Mouse (Mus musculus) liver, embryonic 11.5 days (tissue): ENCODE data around the gene Rnf157. TPM values are rescaled to one million over a fixed set of nuclear protein-coding genes. Genes with fewer than 3 reads are reported as not detected.
"Not testable (repeated sequence)": the region's sequence is repeated elsewhere in the genome, so short reads cannot be mapped to it uniquely, and the experiment has no call there.

Experiments
- ATAC-seq: fragments of 200-750 bp; cut with Nextera tagmentation; replicated peaks from 2 replicates; pipeline ENCODE4 v1.8.0; 2017; ENCODE audit warnings: moderate number of reproducible peaks, mild to moderate bottlenecking, moderate TSS enrichment, moderate library complexity; ENCODE audit not compliant: low FRiP score
- DNase-seq: peaks from one replicate; pipeline ENCODE4 v3.0.0-alpha.2; 2017; ENCODE audit warnings: low spot score
- H3K27ac ChIP-seq: fragments of 300-500 bp; sonication (generic); 2 replicates; pipeline ENCODE4 v1.5.1; 2014; ENCODE audit warnings: mild to moderate bottlenecking, low read depth, low read length, control low read depth
- H3K27me3 ChIP-seq: fragments of 300-500 bp; sonication (generic); replicated peaks from 2 replicates; pipeline ENCODE4 v1.6.1; 2014; ENCODE audit warnings: low read length, mixed read lengths; ENCODE audit not compliant: control insufficient read depth, insufficient read depth
- H3K36me3 ChIP-seq: fragments of 300-500 bp; sonication (generic); 2 replicates; pipeline ENCODE4 v1.6.1; 2014; ENCODE audit warnings: mild to moderate bottlenecking, low read length, moderate library complexity, mixed read lengths; ENCODE audit not compliant: control insufficient read depth, insufficient read depth
- H3K4me1 ChIP-seq: fragments of 300-500 bp; sonication (generic); replicated peaks from 2 replicates; pipeline ENCODE4 v1.6.1; 2014; ENCODE audit warnings: low read length, mixed read lengths; ENCODE audit not compliant: control insufficient read depth, insufficient read depth
- H3K4me2 ChIP-seq: fragments of 300-500 bp; sonication (generic); 2 replicates; pipeline ENCODE4 v1.6.1; 2014; ENCODE audit warnings: mild to moderate bottlenecking, control low read depth, moderate library complexity
- H3K4me3 ChIP-seq: fragments of 300-500 bp; sonication (generic); 2 replicates; pipeline ENCODE4 v1.5.1; 2014; ENCODE audit warnings: low read depth, low read length, control low read depth
- H3K9ac ChIP-seq: fragments of 300-500 bp; sonication (generic); 2 replicates; pipeline ENCODE4 v1.6.1; 2014; ENCODE audit warnings: low read depth, low read length, control low read depth
- H3K9me3 ChIP-seq: fragments of 300-500 bp; sonication (generic); 2 replicates; pipeline ENCODE4 v1.6.1; 2016; ENCODE audit warnings: low read length, inconsistent platforms, mixed read lengths; ENCODE audit not compliant: control insufficient read depth
- WGBS: fragments of 180-500 bp; shearing (Covaris S2); extraction: QIAGEN DNeasy Blood & Tissue Kit; methylation state at CpG from one replicate; pipeline ENCODE4 v1.1.7; 2014; 5-methylcytosine and 5-hydroxymethylcytosine counted together
- polyA plus RNA-seq: library from polyadenylated mRNA; unstranded; fragments of >200 nt; fragmentation: Nextera tagmentation; extraction: Ambion mirVana; gene quantifications from 2 replicates; pipeline ENCODE4 v1.2.1, GENCODE M21; 2014

The Rnf157 gene
- polyA plus RNA-seq, 1 experiment from 2014 or later, result 6.8 TPM

- DNase-seq (no peak), ATAC-seq (no peak)
- Histone ChIP-seq H3K27ac (peak overlapping the region; percentile 66), H3K27me3 (no peaks in the 10 kb centered on the region), H3K9me3 (no peaks in the 10 kb centered on the region), H3K4me1 (peaks cover 34% of the 10 kb centered on the region), H3K9ac (peak overlapping the region; percentile 47; the same call in 1 of the 2 replicates), H3K4me3 (peak overlapping the region; percentile 20; the same call in 1 of the 2 replicates), H3K4me2 (peak overlapping the region; percentile 54), H3K36me3 (0 out of 2 replicates have a peak, but pooled peaks cover 3% of the 10 kb centered on the region)
- 34% methylated on average over 22 of the region's 22 CpGs for WGBS
These were observed 18.0 kb upstream of the Rnf157 start for GRCm38 (mm10) chr11:116430723-116431427.

- Histone ChIP-seq H3K27ac (peak overlapping the region; percentile 64; the same call in 1 of the 2 replicates), H3K4me2 (peak overlapping the region; percentile 54), H3K4me3 (no peak overlapping the region), H3K9ac (peak overlapping the region; percentile 44), H3K4me1 (peaks cover 28% of the 10 kb centered on the region), H3K9me3 (no peaks in the 10 kb centered on the region), H3K36me3 (no peaks in the 10 kb centered on the region), H3K27me3 (no peaks in the 10 kb centered on the region)
- ATAC-seq, result no peak
- no peak for DNase-seq
- 73% methylated on average over 9 of the region's 9 CpGs for WGBS
These were observed 17.2 kb upstream of the Rnf157 start for GRCm38 (mm10) chr11:116429862-116430613.

GRCm38 (mm10) chr11:116428872-116429859 lies 16.3 kb upstream of the Rnf157 start:
- Histone ChIP-seq H3K9ac (peak overlapping the region; percentile 44), H3K4me1 (peaks cover 32% of the 10 kb centered on the region), H3K27ac (peak overlapping the region; percentile 64; the same call in 1 of the 2 replicates), H3K9me3 (no peaks in the 10 kb centered on the region), H3K4me2 (peak overlapping the region; percentile 37), H3K27me3 (no peaks in the 10 kb centered on the region), H3K4me3 (no peak overlapping the region), H3K36me3 (no peaks in the 10 kb centered on the region)
- 35% methylated on average over 13 of the region's 13 CpGs for WGBS
- DNase-seq (no peak), ATAC-seq (no peak)

GRCm38 (mm10) chr11:116426852-116427575 lies 14.2 kb upstream of the Rnf157 start:
- DNase-seq (no peak), ATAC-seq (no peak)
- no peaks in the 10 kb centered on the region for H3K27me3 ChIP-seq
- H3K9ac ChIP-seq, result no peak overlapping the region
- no peaks in the 10 kb centered on the region for H3K9me3 ChIP-seq
- H3K4me3 ChIP-seq, result no peak overlapping the region
- H3K4me2 ChIP-seq, result no peak overlapping the region
- H3K36me3 ChIP-seq, result no peaks in the 10 kb centered on the region
- H3K4me1 ChIP-seq, result peaks cover 30% of the 10 kb centered on the region
- WGBS, result 66% methylated on average over 6 of the region's 6 CpGs
- H3K27ac ChIP-seq, result no peak overlapping the region

GRCm38 (mm10) chr11:116426328-116426727 lies 13.5 kb upstream of the Rnf157 start:
- DNase-seq, H3K36me3 ChIP-seq, H3K9me3 ChIP-seq, H3K4me3 ChIP-seq, H3K9ac ChIP-seq, H3K4me2 ChIP-seq, H3K27me3 ChIP-seq, H3K27ac ChIP-seq, ATAC-seq: not testable (repeated sequence)
- WGBS, result 85% methylated on average over 11 of the region's 11 CpGs
- peaks cover 30% of the 10 kb centered on the region for H3K4me1 ChIP-seq

GRCm38 (mm10) chr11:116424621-116425407 lies 12.0 kb upstream of the Rnf157 start:
- H3K4me2 ChIP-seq, result peak overlapping the region; percentile 30; the same call in 1 of the 2 replicates
- H3K9me3 ChIP-seq, result no peaks in the 10 kb centered on the region
- 37% methylated on average over 8 of the region's 8 CpGs for WGBS
- DNase-seq, result no peak
- no peak overlapping the region for H3K9ac ChIP-seq
- H3K4me3 ChIP-seq, result no peak overlapping the region
- no peak for ATAC-seq
- H3K36me3 ChIP-seq, result no peaks in the 10 kb centered on the region
- H3K4me1 ChIP-seq, result peaks cover 18% of the 10 kb centered on the region
- H3K27ac ChIP-seq, result no peak overlapping the region; the same call in 1 of the 2 replicates
- no peaks in the 10 kb centered on the region; the same call in 1 of the 2 replicates for H3K27me3 ChIP-seq

- WGBS, result 51% methylated on average over 10 of the region's 10 CpGs
- Histone ChIP-seq H3K9me3 (no peaks in the 10 kb centered on the region), H3K4me2 (peak overlapping the region; percentile 30; the same call in 1 of the 2 replicates), H3K27ac (no peak overlapping the region), H3K4me3 (no peak overlapping the region), H3K36me3 (no peaks in the 10 kb centered on the region), H3K4me1 (peaks cover 10% of the 10 kb centered on the region), H3K27me3 (no peaks in the 10 kb centered on the region; the same call in 1 of the 2 replicates), H3K9ac (no peak overlapping the region)
- ATAC-seq (no peak), DNase-seq (no peak)
These were observed 11.2 kb upstream of the Rnf157 start for GRCm38 (mm10) chr11:116423782-116424620.
